Mouse (Mus musculus) right cerebral cortex, adult 2 months (tissue): ENCODE data around the gene Gm9903.

Experiments
- DNase-seq, 2 experiments: peaks; one replicate each; pipeline ENCODE4 v3.0.0; 2021 to 2022; ENCODE audit warnings: low spot score in 2 of 2

Gm9903 gene

GRCm38 (mm10) chr5:33629301-33629987 is at the start of gene Gm9903, which contains the start of gene Fam53a:
Gm9903 (plus strand) TSS chr5:33629925.
Fam53a (minus strand) TSS chr5:33629635.
- peak; percentile 99 to 100 for DNase-seq

GRCm38 (mm10) chr5:33580336-33580735 is 49.4 kb upstream of the Gm9903 start:
- DNase-seq: no peak

- no peak for DNase-seq
Measured at GRCm38 (mm10) chr5:33587498-33588058, 42.1 kb upstream of the Gm9903 start.

- DNase-seq: no peak
Measured at GRCm38 (mm10) chr5:33588066-33588465, 41.7 kb upstream of the Gm9903 start.

GRCm38 (mm10) chr5:33589221-33589888 is 40.4 kb upstream of the Gm9903 start:
- DNase-seq: peak; percentile 69 to 71

GRCm38 (mm10) chr5:33593620-33594019 is 36.1 kb upstream of the Gm9903 start:
- no peak for DNase-seq

- DNase-seq: no peak
Measured at GRCm38 (mm10) chr5:33605314-33605713, 24.4 kb upstream of the Gm9903 start.

GRCm38 (mm10) chr5:33606631-33607030 is 23.1 kb upstream of the Gm9903 start:
- no peak for DNase-seq

- DNase-seq: no peak
Measured at GRCm38 (mm10) chr5:33607434-33607833, 22.3 kb upstream of the Gm9903 start.

GRCm38 (mm10) chr5:33609226-33609625 is 20.5 kb upstream of the Gm9903 start:
- no peak for DNase-seq

- DNase-seq: no peak
Measured at GRCm38 (mm10) chr5:33611795-33612194, 17.9 kb upstream of the Gm9903 start.

GRCm38 (mm10) chr5:33614391-33614790 is 15.3 kb upstream of the Gm9903 start:
- DNase-seq: no peak

- DNase-seq: no peak
Measured at GRCm38 (mm10) chr5:33622671-33623070, 7.1 kb upstream of the Gm9903 start.

GRCm38 (mm10) chr5:33623766-33624165 is 6.0 kb upstream of the Gm9903 start:
- no peak for DNase-seq

GRCm38 (mm10) chr5:33627968-33628367 is 1.8 kb upstream of the Gm9903 start:
- DNase-seq: no peak

- peak; percentile 45 to 59 for DNase-seq
Measured at GRCm38 (mm10) chr5:33628820-33629300, 865 bp upstream of the Gm9903 start.

- DNase-seq: no peak
Measured at GRCm38 (mm10) chr5:33630061-33630460, 336 bp downstream of the Gm9903 start.

GRCm38 (mm10) chr5:33630615-33631014 is 890 bp downstream of the Gm9903 start:
- no peak for DNase-seq

- DNase-seq: no peak
Measured at GRCm38 (mm10) chr5:33632526-33632925, 2.8 kb downstream of the Gm9903 start.

GRCm38 (mm10) chr5:33635361-33635760 is 5.6 kb downstream of the Gm9903 start:
- DNase-seq: no peak

- no peak for DNase-seq
Measured at GRCm38 (mm10) chr5:33637606-33638350, 8.1 kb downstream of the Gm9903 start.

GRCm38 (mm10) chr5:33638826-33639225 is 9.1 kb downstream of the Gm9903 start:
- no peak for DNase-seq
